Mouse (Mus musculus) MEL (cell line): ENCODE measurements around the gene Gm43552. TPM values are rescaled to one million over a fixed set of nuclear protein-coding genes. Genes with fewer than 3 reads are reported as not detected.

ENCODE experiments used
- DNase-seq: peaks from one replicate; pipeline ENCODE4 v3.0.0; 2011; ENCODE audit warnings: low read depth, low spot score
- H3K27ac ChIP-seq: 2 replicates; pipeline ENCODE4 v1.5.1; 2012; ENCODE audit warnings: low read depth, mild to moderate bottlenecking, control low read depth, low read length, moderate library complexity; ENCODE audit not compliant: control insufficient read depth
- H3K27me3 ChIP-seq, 2 experiments: fragments of 150-350 bp in 1 of 2; sonication (generic) in 1 of 2; 2 replicates each; pipeline ENCODE4 v1.6.1; 2012; ENCODE audit warnings: low read length in 2 of 2, mild to moderate bottlenecking in 2 of 2, improper control_type of control experiment in 1 of 2, moderate library complexity in 1 of 2; ENCODE audit not compliant: insufficient read depth in 2 of 2, control insufficient read depth in 1 of 2
- H3K36me3 ChIP-seq, 2 experiments: 2 replicates each; pipeline ENCODE4 v1.6.1; 2012 to 2014; ENCODE audit warnings: low read length in 2 of 2, improper control_type of control experiment in 1 of 2, inconsistent platforms in 1 of 2, mild to moderate bottlenecking in 1 of 2; ENCODE audit not compliant: insufficient read depth in 2 of 2, control insufficient read depth in 1 of 2
- H3K4me1 ChIP-seq, 2 experiments: fragments of 150-350 bp in 1 of 2; sonication (generic) in 1 of 2; 2 replicates each; pipeline ENCODE4 v1.6.1; 2012; ENCODE audit warnings: low read length in 2 of 2, improper control_type of control experiment in 1 of 2, mild to moderate bottlenecking in 1 of 2; ENCODE audit not compliant: insufficient read depth in 2 of 2, control insufficient read depth in 1 of 2
- H3K4me3 ChIP-seq, 2 experiments: fragments of 150-350 bp in 1 of 2; sonication (generic) in 1 of 2; 2 replicates each; pipeline ENCODE4 v1.5.1; 2012; ENCODE audit warnings: low read depth in 2 of 2, low read length in 2 of 2, mild to moderate bottlenecking in 2 of 2, moderate library complexity in 2 of 2, control low read depth in 1 of 2, improper control_type of control experiment in 1 of 2; ENCODE audit not compliant: control insufficient read depth in 1 of 2, insufficient read depth in 1 of 2
- H3K79me2 ChIP-seq: 2 replicates; pipeline ENCODE4 v1.6.1; 2012; ENCODE audit warnings: mild to moderate bottlenecking, low read length, moderate library complexity; ENCODE audit not compliant: control insufficient read depth, poor library complexity, insufficient read depth
- H3K9ac ChIP-seq: 2 replicates; pipeline ENCODE4 v1.6.1; 2012; ENCODE audit warnings: low read depth, mild to moderate bottlenecking, control low read depth, low read length, moderate library complexity; ENCODE audit not compliant: control insufficient read depth, poor library complexity, severe bottlenecking
- H3K9me3 ChIP-seq: fragments of 150-350 bp; sonication (generic); replicated peaks from 2 replicates; pipeline ENCODE4 v1.6.1; 2012; ENCODE audit warnings: mild to moderate bottlenecking, low read length, improper control_type of control experiment, moderate library complexity; ENCODE audit not compliant: insufficient read depth
- CHD1 ChIP-seq: IDR thresholded peaks from 2 replicates; pipeline ENCODE4 v1.6.1; 2012; ENCODE audit warnings: low read depth, mild to moderate bottlenecking, inconsistent platforms, low read length, improper control_type of control experiment
- CHD2 ChIP-seq: IDR thresholded peaks from 2 replicates; pipeline ENCODE4 v1.6.1; 2011; ENCODE audit warnings: low read length, improper control_type of control experiment
- CTCF ChIP-seq, 3 experiments: IDR thresholded peaks in 2 of 3; conservative IDR thresholded peaks in 1 of 3; 2 replicates each; pipeline ENCODE4 v1.5.1; 2011 to 2012; ENCODE audit warnings: low read length in 3 of 3, low read depth in 2 of 3, mild to moderate bottlenecking in 2 of 3, improper control_type of control experiment in 1 of 3, inconsistent platforms in 1 of 3, mixed read lengths in 1 of 3, moderate library complexity in 1 of 3; ENCODE audit not compliant: control insufficient read depth in 1 of 3, insufficient read depth in 1 of 3, poor library complexity in 1 of 3, severe bottlenecking in 1 of 3
- E2F4 ChIP-seq: IDR thresholded peaks from 2 replicates; pipeline ENCODE4 v1.6.1; 2011; ENCODE audit warnings: low read depth, low read length, improper control_type of control experiment, borderline replicate concordance
- ETS1 ChIP-seq: IDR thresholded peaks from 2 replicates; pipeline ENCODE4 v1.6.1; 2012; ENCODE audit warnings: low read depth, mild to moderate bottlenecking, inconsistent platforms, low read length, improper control_type of control experiment, moderate library complexity
- MYB ChIP-seq: IDR thresholded peaks from 2 replicates; pipeline ENCODE4 v1.6.1; 2011; ENCODE audit warnings: mild to moderate bottlenecking, low read depth, low read length, improper control_type of control experiment
- MYC ChIP-seq: IDR thresholded peaks from 2 replicates; pipeline ENCODE4 v1.6.1; 2011; ENCODE audit warnings: low read depth, mild to moderate bottlenecking, low read length, improper control_type of control experiment, moderate library complexity
- NELFE ChIP-seq: IDR thresholded peaks from 2 replicates; pipeline ENCODE4 v1.6.1; 2011; ENCODE audit warnings: low read depth, low read length, improper control_type of control experiment
- POLR2A ChIP-seq, 2 experiments: IDR thresholded peaks; 2 replicates each; pipeline ENCODE4 v1.6.1; 2011 to 2012; ENCODE audit warnings: low read length in 2 of 2, mild to moderate bottlenecking in 2 of 2, control low read depth in 1 of 2, improper control_type of control experiment in 1 of 2, low read depth in 1 of 2, moderate library complexity in 1 of 2; ENCODE audit not compliant: control insufficient read depth in 1 of 2, insufficient read depth in 1 of 2, poor library complexity in 1 of 2
- POLR2AphosphoS5 ChIP-seq: IDR thresholded peaks from 2 replicates; pipeline ENCODE4 v1.6.1; 2012; ENCODE audit warnings: low read depth, borderline replicate concordance, mild to moderate bottlenecking, inconsistent platforms, low read length, moderate library complexity, mixed read lengths
- TCF12 ChIP-seq: IDR thresholded peaks from 2 replicates; pipeline ENCODE4 v1.6.1; 2014; ENCODE audit warnings: low read depth, mild to moderate bottlenecking, inconsistent platforms, low read length, improper control_type of control experiment, moderate library complexity
- USF2 ChIP-seq, 2 experiments: IDR thresholded peaks; 2 replicates each; pipeline ENCODE4 v1.6.1; 2011 to 2012; ENCODE audit warnings: improper control_type of control experiment in 2 of 2, low read length in 2 of 2, borderline replicate concordance in 1 of 2, inconsistent platforms in 1 of 2, low read depth in 1 of 2, mild to moderate bottlenecking in 1 of 2; ENCODE audit not compliant: insufficient read depth in 1 of 2
- ZKSCAN1 ChIP-seq: IDR thresholded peaks from 2 replicates; pipeline ENCODE4 v1.6.1; 2012; ENCODE audit warnings: low read depth, mild to moderate bottlenecking, inconsistent platforms, low read length, improper control_type of control experiment, moderate library complexity
- ZNF384 ChIP-seq: IDR thresholded peaks from 2 replicates; pipeline ENCODE4 v1.6.1; 2012; ENCODE audit warnings: low read depth, mild to moderate bottlenecking, inconsistent platforms, low read length, improper control_type of control experiment
- polyA plus RNA-seq, 2 experiments: library from polyadenylated mRNA; stranded (reverse) in 1 of 2; unstranded in 1 of 2; fragments of >175 nt in 1 of 2; fragments of >200 nt in 1 of 2; gene quantifications; 2 replicates each; pipeline versions ENCODE4 v1.2.1 to v1.2.4; 2012; ENCODE audit warnings: low replicate concordance in 2 of 2, low read depth in 1 of 2; ENCODE audit not compliant: insufficient read length in 2 of 2, insufficient read depth in 1 of 2, missing spikeins in 1 of 2
- total RNA-seq: library from RNA; depleted of rRNA; stranded (reverse); fragments of 300-350 nt; gene quantifications from 2 replicates; pipeline ENCODE4 v1.2.3, GENCODE M21; 2012

Gene Gm43552
- total and polyA plus RNA-seq, 3 experiments, result 1.7 TPM; not detected in 2

GRCm38 (mm10) chr5:65508395-65508794 is 15.8 kb upstream of the Gm43552 start:
- DNase-seq, result no peak
- H3K27me3 ChIP-seq, result peaks cover 0 to 2% of the 10 kb centered on the region in 2 experiments; a peak in 2 of 4 replicates
- no peak overlapping the region for H3K27ac ChIP-seq
- H3K4me3 ChIP-seq, result no peak overlapping the region
- no peaks in the 10 kb centered on the region for H3K9me3 ChIP-seq
- no peaks in the 10 kb centered on the region for H3K36me3 ChIP-seq
- no peak overlapping the region for H3K9ac ChIP-seq
- no peaks in the 10 kb centered on the region for H3K4me1 ChIP-seq
- no peak for TF ChIP-seq ZKSCAN1
- TF ChIP-seq TCF12, result no peak
- no peak for TF ChIP-seq POLR2AphosphoS5
- TF ChIP-seq POLR2A (IDR thresholded peaks at IDR 0.05; ENCODE audit: control insufficient read depth in 1 of 2, insufficient read depth in 1 of 2, low read depth in 1 of 2, low read length in 2 of 2, poor library complexity in 1 of 2), result no peak
- no peak for TF ChIP-seq USF2 (IDR thresholded peaks at IDR 0.05; ENCODE audit: borderline replicate concordance in 1 of 2, insufficient read depth in 1 of 2, low read depth in 1 of 2, low read length in 2 of 2)
- TF ChIP-seq MYC, result no peak
- no peak for TF ChIP-seq CTCF (IDR thresholded peaks at IDR 0.05 in 2 of 3, conservative IDR thresholded peaks at IDR 0.05 in 1 of 3; ENCODE audit: control insufficient read depth in 1 of 3, insufficient read depth in 1 of 3, low read depth in 2 of 3, low read length in 3 of 3, poor library complexity in 1 of 3, severe bottlenecking in 1 of 3)
- no peak for TF ChIP-seq MYB
- no peaks in the 10 kb centered on the region for H3K79me2 ChIP-seq

- H3K27ac ChIP-seq, result no peak overlapping the region
- no peak overlapping the region for H3K9ac ChIP-seq
- no peaks in the 10 kb centered on the region for H3K79me2 ChIP-seq
- peaks cover 0 to 2% of the 10 kb centered on the region in 2 experiments; a peak in 3 of 4 replicates for H3K27me3 ChIP-seq
- DNase-seq, result no peak
- no peak overlapping the region for H3K4me3 ChIP-seq
- TF ChIP-seq CHD1 (no peak), E2F4 (no peak), CHD2 (no peak)
- TF ChIP-seq, all 39 proteins: peak for 0
- no peaks in the 10 kb centered on the region for H3K4me1 ChIP-seq
- H3K9me3 ChIP-seq, result no peaks in the 10 kb centered on the region
- H3K36me3 ChIP-seq, result no peaks in the 10 kb centered on the region
Observed at GRCm38 (mm10) chr5:65505786-65506185, 13.2 kb upstream of the Gm43552 start.

GRCm38 (mm10) chr5:65501407-65501806 is 8.8 kb upstream of the Gm43552 start:
- Histone ChIP-seq H3K79me2 (no peaks in the 10 kb centered on the region), H3K4me3 (no peak overlapping the region), H3K36me3 (no peaks in the 10 kb centered on the region), H3K9me3 (no peaks in the 10 kb centered on the region), H3K4me1 (no peaks in the 10 kb centered on the region), H3K27ac (no peak overlapping the region), H3K27me3 (peaks cover 0 to 2% of the 10 kb centered on the region in 2 experiments; a peak in 2 of 4 replicates), H3K9ac (no peak overlapping the region)
- TF ChIP-seq NELFE, result no peak
- no peak for TF ChIP-seq ETS1
- TF ChIP-seq ZNF384, result no peak
- no peak for DNase-seq
